Mouse (Mus musculus): ENCODE measurements around the gene Srp9.
"Not testable (repeated sequence)": the region's sequence is repeated elsewhere in the genome, so short reads cannot be mapped to it uniquely, and the experiment has no call there.

Gene Srp9

GRCm38 (mm10) chr1:182148864-182149514 is 24.5 kb downstream of the Srp9 start:
- no peak for DNase-seq

- no peak for DNase-seq
Observed at GRCm38 (mm10) chr1:182149966-182150365, 25.4 kb downstream of the Srp9 start.

GRCm38 (mm10) chr1:182157734-182158133 is 33.2 kb downstream of the Srp9 start:
- no peak for DNase-seq

- no peak for DNase-seq
Observed at GRCm38 (mm10) chr1:182159575-182159974, 35.0 kb downstream of the Srp9 start.

GRCm38 (mm10) chr1:182162951-182163350 is 38.4 kb downstream of the Srp9 start:
- DNase-seq: no peak

GRCm38 (mm10) chr1:182164386-182164785 is 39.8 kb downstream of the Srp9 start, which contains the start of gene Vmn1r1:
Gene Vmn1r1, minus strand, starts transcription at chr1:182164486.
- no peak for DNase-seq

- not testable (repeated sequence) for DNase-seq
Observed at GRCm38 (mm10) chr1:182170206-182170605, 45.7 kb downstream of the Srp9 start.

GRCm38 (mm10) chr1:182176985-182177384 is 52.4 kb downstream of the Srp9 start:
- DNase-seq: not testable (repeated sequence)

- no peak for DNase-seq
Observed at GRCm38 (mm10) chr1:182181456-182182305, 57.1 kb downstream of the Srp9 start.
